Mouse (Mus musculus): ENCODE results near the gene Cacna2d2.

The Cacna2d2 gene

GRCm38 (mm10) chr9:107456667-107457066 is 57.3 kb downstream of the Cacna2d2 start:
- DNase-seq (ENCODE audit: low spot score), result no peak

GRCm38 (mm10) chr9:107462907-107463306 is 63.5 kb downstream of the Cacna2d2 start:
- DNase-seq (ENCODE audit: low spot score), result no peak

- DNase-seq (ENCODE audit: low spot score), result peak; percentile 95
Measured at GRCm38 (mm10) chr9:107463509-107463908, 64.1 kb downstream of the Cacna2d2 start.

- no peak for DNase-seq (ENCODE audit: low spot score)
Measured at GRCm38 (mm10) chr9:107464130-107464529, 64.7 kb downstream of the Cacna2d2 start.

GRCm38 (mm10) chr9:107465657-107466056 is 66.2 kb downstream of the Cacna2d2 start:
- no peak for DNase-seq (ENCODE audit: low spot score)

- peak; percentile 56 for DNase-seq (ENCODE audit: low spot score)
Measured at GRCm38 (mm10) chr9:107469213-107469795, 69.9 kb downstream of the Cacna2d2 start.

GRCm38 (mm10) chr9:107470427-107470826 is 71.0 kb downstream of the Cacna2d2 start:
- DNase-seq (ENCODE audit: low spot score), result no peak

GRCm38 (mm10) chr9:107474016-107474415 is 74.6 kb downstream of the Cacna2d2 start:
- no peak for DNase-seq (ENCODE audit: low spot score)

- peak; percentile 39 for DNase-seq (ENCODE audit: low spot score)
Measured at GRCm38 (mm10) chr9:107478979-107479378, 79.6 kb downstream of the Cacna2d2 start.

GRCm38 (mm10) chr9:107479593-107479992 is 80.2 kb downstream of the Cacna2d2 start:
- DNase-seq (ENCODE audit: low spot score), result peak; percentile 54

- peak; percentile 57 for DNase-seq (ENCODE audit: low spot score)
Measured at GRCm38 (mm10) chr9:107480477-107481069, 81.2 kb downstream of the Cacna2d2 start.

GRCm38 (mm10) chr9:107481340-107481739 is 81.9 kb downstream of the Cacna2d2 start:
- no peak for DNase-seq (ENCODE audit: low spot score)

GRCm38 (mm10) chr9:107482004-107482403 is 82.6 kb downstream of the Cacna2d2 start:
- DNase-seq (ENCODE audit: low spot score), result no peak

GRCm38 (mm10) chr9:107482770-107483169 is 83.4 kb downstream of the Cacna2d2 start:
- DNase-seq (ENCODE audit: low spot score), result no peak

GRCm38 (mm10) chr9:107483714-107484113 is 84.3 kb downstream of the Cacna2d2 start:
- DNase-seq (ENCODE audit: low spot score), result no peak

GRCm38 (mm10) chr9:107484302-107484701 is 84.9 kb downstream of the Cacna2d2 start:
- no peak for DNase-seq (ENCODE audit: low spot score)

- DNase-seq (ENCODE audit: low spot score), result no peak
Measured at GRCm38 (mm10) chr9:107484766-107485165, 85.4 kb downstream of the Cacna2d2 start.

- DNase-seq (ENCODE audit: low spot score), result no peak
Measured at GRCm38 (mm10) chr9:107486086-107486485, 86.7 kb downstream of the Cacna2d2 start.

- DNase-seq (ENCODE audit: low spot score), result peak; percentile 56
Measured at GRCm38 (mm10) chr9:107486507-107487225, 87.3 kb downstream of the Cacna2d2 start.

- no peak for DNase-seq (ENCODE audit: low spot score)
Measured at GRCm38 (mm10) chr9:107490146-107490545, 90.7 kb downstream of the Cacna2d2 start.

- DNase-seq (ENCODE audit: low spot score), result no peak
Measured at GRCm38 (mm10) chr9:107490625-107491024, 91.2 kb downstream of the Cacna2d2 start.

- no peak for DNase-seq (ENCODE audit: low spot score)
Measured at GRCm38 (mm10) chr9:107493511-107493910, 94.1 kb downstream of the Cacna2d2 start.

GRCm38 (mm10) chr9:107494238-107494637 is 94.8 kb downstream of the Cacna2d2 start:
- no peak for DNase-seq (ENCODE audit: low spot score)
